Mouse (Mus musculus) liver, embryonic 14.5 days (tissue): Measurements from ENCODE around the gene Oas1a. TPM values are rescaled to one million over a fixed set of nuclear protein-coding genes. Genes with fewer than 3 reads are reported as not detected.
"Not testable (repeated sequence)": the region's sequence is repeated elsewhere in the genome, so short reads cannot be mapped to it uniquely, and the experiment has no call there.

Experiments used
- ATAC-seq: fragments of 200-750 bp; cut with Nextera tagmentation; 2 replicates; pipeline ENCODE4 v1.8.0; 2017; ENCODE audit warnings: moderate number of reproducible peaks, mild to moderate bottlenecking, moderate library complexity; ENCODE audit not compliant: insufficient read depth
- DNase-seq, 3 experiments: peaks; one replicate each; pipeline ENCODE4 v3.0.0-alpha.2; 2012 to 2013; ENCODE audit warnings: low read depth in 3 of 3, low spot score in 3 of 3
- H3K27ac ChIP-seq: fragments of 300-500 bp; sonication (generic); 2 replicates; pipeline ENCODE4 v1.5.1; 2014; ENCODE audit warnings: moderate library complexity, mild to moderate bottlenecking, control low read depth, inconsistent platforms
- H3K27me3 ChIP-seq: fragments of 300-500 bp; sonication (generic); 2 replicates; pipeline ENCODE4 v1.6.1; 2014; ENCODE audit warnings: mild to moderate bottlenecking, low read length, moderate library complexity; ENCODE audit not compliant: control insufficient read depth, insufficient read depth
- H3K36me3 ChIP-seq: fragments of 300-500 bp; sonication (generic); replicated peaks from 2 replicates; pipeline ENCODE4 v1.6.1; 2014; ENCODE audit warnings: low read depth; ENCODE audit not compliant: control insufficient read depth, insufficient read depth
- H3K4me1 ChIP-seq, 2 experiments: fragments of 200-500 bp in 1 of 2; fragments of 300-500 bp in 1 of 2; sonication (generic) in 1 of 2; replicated peaks; 2 replicates each; pipeline ENCODE4 v1.6.1; 2012 to 2014; ENCODE audit warnings: antibody characterized with exemption in 1 of 2, inconsistent platforms in 1 of 2, low read length in 1 of 2; ENCODE audit not compliant: control insufficient read depth in 2 of 2, insufficient read depth in 2 of 2
- H3K4me2 ChIP-seq: fragments of 300-500 bp; sonication (generic); 2 replicates; pipeline ENCODE4 v1.6.1; 2014; ENCODE audit warnings: low read depth, mild to moderate bottlenecking, control low read depth, moderate library complexity
- H3K4me3 ChIP-seq, 2 experiments: fragments of 200-500 bp in 1 of 2; fragments of 300-500 bp in 1 of 2; sonication (generic) in 1 of 2; 2 replicates each; pipeline ENCODE4 v1.5.1; 2012 to 2014; ENCODE audit warnings: low read depth in 2 of 2, low read length in 2 of 2, mild to moderate bottlenecking in 2 of 2, control low read depth in 1 of 2, inconsistent platforms in 1 of 2, moderate library complexity in 1 of 2; ENCODE audit not compliant: insufficient read depth in 1 of 2
- H3K9ac ChIP-seq: fragments of 300-500 bp; sonication (generic); replicated peaks from 2 replicates; pipeline ENCODE4 v1.6.1; 2014; ENCODE audit warnings: mild to moderate bottlenecking, control low read depth, moderate library complexity
- H3K9me3 ChIP-seq: fragments of 300-500 bp; sonication (generic); 2 replicates; pipeline ENCODE4 v1.6.1; 2016; ENCODE audit warnings: low read length, mixed read lengths; ENCODE audit not compliant: control insufficient read depth
- CTCF ChIP-seq: IDR thresholded peaks from 2 replicates; pipeline ENCODE4 v1.5.1; 2016; ENCODE audit warnings: antibody characterized with exemption, low read depth, control low read depth
- EP300 ChIP-seq: IDR thresholded peaks from 2 replicates; pipeline ENCODE4 v1.6.1; 2016; ENCODE audit warnings: antibody characterized with exemption, low read depth
- WGBS: fragments of 180-500 bp; shearing (Covaris S2); extraction: QIAGEN DNeasy Blood & Tissue Kit; methylation state at CpG from one replicate; pipeline ENCODE4 v1.1.7; 2014; ENCODE audit not compliant: insufficient replicate concordance; 5-methylcytosine and 5-hydroxymethylcytosine counted together
- polyA plus RNA-seq, 2 experiments: library from polyadenylated mRNA; depleted of rRNA in 1 of 2; stranded (reverse) in 1 of 2; unstranded in 1 of 2; fragments of >200 nt; fragmentation: Nextera tagmentation in 1 of 2; extraction: Ambion mirVana in 1 of 2; gene quantifications; 2 replicates each; pipeline versions ENCODE4 v1.2.1 to v1.2.3; 2012 to 2014

Gene Oas1a
- polyA plus RNA-seq, 2 experiments: 1.7 to 2.4 TPM

GRCm38 (mm10) chr5:120920296-120920695 lies 13.0 kb upstream of the Oas1a start:
- Histone ChIP-seq H3K4me2 (no peak overlapping the region), H3K9me3 (no peaks in the 10 kb centered on the region), H3K27me3 (no peaks in the 10 kb centered on the region), H3K9ac (no peak overlapping the region), H3K4me3 (no peak overlapping the region), H3K27ac (no peak overlapping the region), H3K4me1 (no peaks in the 10 kb centered on the region), H3K36me3 (no peaks in the 10 kb centered on the region)
- TF ChIP-seq EP300 (no peak), CTCF (no peak)
- 52% methylated on average over 3 of the region's 3 CpGs for WGBS
- no peak for ATAC-seq
- DNase-seq: no peak

- not testable (repeated sequence) for H3K4me3 ChIP-seq, H3K4me2 ChIP-seq, H3K4me1 ChIP-seq, H3K9me3 ChIP-seq, H3K27me3 ChIP-seq, DNase-seq, H3K27ac ChIP-seq, ATAC-seq, H3K9ac ChIP-seq, H3K36me3 ChIP-seq
- WGBS: 36% methylated on average over 2 of the region's 2 CpGs
Measured at GRCm38 (mm10) chr5:120919156-120919935, 12.0 kb upstream of the Oas1a start.

GRCm38 (mm10) chr5:120914204-120914603 lies 6.9 kb upstream of the Oas1a start, which contains the start of gene Oas1d:
Gene Oas1d, plus strand, starts transcription at chr5:120914536.
- not testable (repeated sequence) for H3K4me3 ChIP-seq, H3K4me2 ChIP-seq, H3K27ac ChIP-seq, DNase-seq, H3K9ac ChIP-seq, H3K4me1 ChIP-seq, H3K9me3 ChIP-seq, ATAC-seq, H3K27me3 ChIP-seq, H3K36me3 ChIP-seq
- 26% methylated on average over 8 of the region's 8 CpGs for WGBS

GRCm38 (mm10) chr5:120908196-120908920 lies 1.0 kb upstream of the Oas1a start:
- no peaks in the 10 kb centered on the region for H3K27me3 ChIP-seq
- TF ChIP-seq EP300 (no peak), CTCF (no peak)
- H3K27ac ChIP-seq: no peak overlapping the region
- no peaks in the 10 kb centered on the region for H3K9me3 ChIP-seq
- ATAC-seq (no peak), DNase-seq (no peak)
- H3K4me3 ChIP-seq: no peak overlapping the region
- no peaks in the 10 kb centered on the region for H3K36me3 ChIP-seq
- no peak overlapping the region for H3K4me2 ChIP-seq
- no peak overlapping the region for H3K9ac ChIP-seq
- WGBS: 30% methylated on average over 7 of the region's 7 CpGs
- H3K4me1 ChIP-seq: no peaks in the 10 kb centered on the region

GRCm38 (mm10) chr5:120902056-120902455 lies 5.3 kb downstream of the Oas1a start:
- Histone ChIP-seq H3K27me3 (no peaks in the 10 kb centered on the region), H3K9me3 (no peaks in the 10 kb centered on the region), H3K27ac (no peak overlapping the region), H3K4me1 (no peaks in the 10 kb centered on the region), H3K4me2 (no peak overlapping the region), H3K4me3 (no peak overlapping the region), H3K9ac (no peak overlapping the region), H3K36me3 (no peaks in the 10 kb centered on the region)
- TF ChIP-seq EP300 (no peak), CTCF (no peak)
- DNase-seq (no peak), ATAC-seq (no peak)
- 73% methylated on average over 5 of the region's 5 CpGs for WGBS
